Mouse (Mus musculus) layer of hippocampus, postnatal 10 days (tissue): Measurements from ENCODE around the gene Greb1. TPM values are rescaled to one million over a fixed set of nuclear protein-coding genes. Genes with fewer than 3 reads are reported as not detected.
"Not testable (repeated sequence)": the region's sequence is repeated elsewhere in the genome, so short reads cannot be mapped to it uniquely, and the experiment has no call there.

Experiments used
- DNase-seq, 2 experiments: peaks; one replicate each; pipeline ENCODE4 v3.0.0; 2021; ENCODE audit warnings: low spot score in 2 of 2
- total RNA-seq, 2 experiments: library from RNA; stranded (reverse); gene quantifications; 2 replicates each; pipeline ENCODE4 v1.2.3; 2021

The Greb1 gene
- total RNA-seq, 2 experiments from 2014 or later, result 0.57 to 0.76 TPM

- DNase-seq, result no peak
Observed at GRCm38 (mm10) chr12:16698691-16699090, 102.0 kb downstream of the Greb1 start.

- no peak for DNase-seq
Observed at GRCm38 (mm10) chr12:16696146-16696545, 104.5 kb downstream of the Greb1 start.

- DNase-seq, result not testable (repeated sequence)
Observed at GRCm38 (mm10) chr12:16695252-16695651, 105.4 kb downstream of the Greb1 start.

- DNase-seq, result no peak
Observed at GRCm38 (mm10) chr12:16694783-16695182, 105.9 kb downstream of the Greb1 start.

GRCm38 (mm10) chr12:16690631-16691030, 110.1 kb downstream of the Greb1 start:
- DNase-seq, result no peak

- DNase-seq, result no peak
Observed at GRCm38 (mm10) chr12:16672246-16672645, 128.4 kb downstream of the Greb1 start.

GRCm38 (mm10) chr12:16669176-16669575, 131.5 kb downstream of the Greb1 start:
- no peak for DNase-seq

- no peak for DNase-seq
Observed at GRCm38 (mm10) chr12:16665022-16665421, 135.7 kb downstream of the Greb1 start.

GRCm38 (mm10) chr12:16662955-16663585, 137.6 kb downstream of the Greb1 start:
- peak; percentile 38 to 59 for DNase-seq

GRCm38 (mm10) chr12:16661936-16662335, 138.8 kb downstream of the Greb1 start:
- DNase-seq, result no peak

GRCm38 (mm10) chr12:16661459-16661858, 139.2 kb downstream of the Greb1 start:
- DNase-seq, result no peak

GRCm38 (mm10) chr12:16656906-16657875, 143.5 kb downstream of the Greb1 start:
- DNase-seq, result peak; percentile 49 to 51

- DNase-seq, result no peak
Observed at GRCm38 (mm10) chr12:16655604-16656003, 145.1 kb downstream of the Greb1 start.

- DNase-seq, result peak; percentile 72 to 77
Observed at GRCm38 (mm10) chr12:16653332-16654093, 147.2 kb downstream of the Greb1 start, which contains the start of gene Ntsr2. Gene Ntsr2, plus strand, starts transcription at chr12:16653382.

- no peak for DNase-seq
Observed at GRCm38 (mm10) chr12:16649819-16650218, 150.9 kb downstream of the Greb1 start.

- DNase-seq, result no peak
Observed at GRCm38 (mm10) chr12:16648273-16648672, 152.4 kb downstream of the Greb1 start.

GRCm38 (mm10) chr12:16646780-16647409, 153.8 kb downstream of the Greb1 start:
- no peak for DNase-seq

GRCm38 (mm10) chr12:16644698-16645097, 156.0 kb downstream of the Greb1 start:
- no peak for DNase-seq

- DNase-seq, result peak; percentile 63 to 76
Observed at GRCm38 (mm10) chr12:16643508-16644345, 157.0 kb downstream of the Greb1 start.

GRCm38 (mm10) chr12:16642000-16642399, 158.7 kb downstream of the Greb1 start:
- no peak for DNase-seq
